In genomic region chr14:56765117-56765516, GRCm38 (mm10) we compare ENCODE assay signal across 7 mouse cellular contexts. TPM values are rescaled to one million over a fixed set of nuclear protein-coding genes. Genes with fewer than 3 reads are reported as not detected.
DNase-seq lines count a peak whose midpoint lies in the region; ATAC-seq and TF ChIP-seq lines count a peak whose summit lies in the region.
"Not testable (repeated sequence)": the region's sequence is repeated elsewhere in the genome, so short reads cannot be mapped to it uniquely, and the experiment has no call there.

No protein-coding gene starts in this region.

- TF ChIP-seq CTCF in kidney, postnatal 0 days (IDR thresholded peaks at IDR 0.05; ENCODE audit: low read depth) = not testable (repeated sequence)

- H3K9ac ChIP-seq in embryonic facial prominence, embryonic 13.5 days; forebrain, embryonic 12.5 days; hindbrain, embryonic 11.5 days (ENCODE audit: low read depth, low read length); hindbrain, embryonic 15.5 days; kidney, postnatal 0 days (ENCODE audit: low read depth, low read length); midbrain, embryonic 12.5 days (replicated peaks); neural tube, embryonic 11.5 days (ENCODE audit: low read length): not testable (repeated sequence)

- H3K27me3 ChIP-seq in embryonic facial prominence, embryonic 13.5 days; forebrain, embryonic 12.5 days; hindbrain, embryonic 11.5 days (ENCODE audit: control insufficient read depth, insufficient read depth, low read length); hindbrain, embryonic 15.5 days; kidney, postnatal 0 days (ENCODE audit: insufficient read depth, low read length); midbrain, embryonic 12.5 days; neural tube, embryonic 11.5 days (ENCODE audit: control insufficient read depth, insufficient read depth, low read length): not testable (repeated sequence)

- H3K4me1 ChIP-seq in embryonic facial prominence, embryonic 13.5 days; forebrain, embryonic 12.5 days; hindbrain, embryonic 11.5 days (replicated peaks; ENCODE audit: control insufficient read depth, insufficient read depth, low read length); hindbrain, embryonic 15.5 days (replicated peaks); kidney, postnatal 0 days (replicated peaks; ENCODE audit: insufficient read depth, low read length); midbrain, embryonic 12.5 days; neural tube, embryonic 11.5 days (ENCODE audit: control insufficient read depth, insufficient read depth, low read length): not testable (repeated sequence)

- H3K4me3 ChIP-seq in embryonic facial prominence, embryonic 13.5 days; forebrain, embryonic 12.5 days (replicated peaks); hindbrain, embryonic 11.5 days (ENCODE audit: low read depth, low read length); hindbrain, embryonic 15.5 days; kidney, postnatal 0 days (replicated peaks; ENCODE audit: low read depth, low read length); midbrain, embryonic 12.5 days; neural tube, embryonic 11.5 days (ENCODE audit: low read depth, low read length): not testable (repeated sequence)

- H3K9me3 ChIP-seq in embryonic facial prominence, embryonic 13.5 days; forebrain, embryonic 12.5 days; hindbrain, embryonic 11.5 days (ENCODE audit: control insufficient read depth, low read length); hindbrain, embryonic 15.5 days; kidney, postnatal 0 days (replicated peaks; ENCODE audit: low read length); midbrain, embryonic 12.5 days; neural tube, embryonic 11.5 days (ENCODE audit: control insufficient read depth, low read length): not testable (repeated sequence)

- WGBS in embryonic facial prominence, embryonic 13.5 days = 94% methylated on average over 3 of the region's 3 CpGs
- 95% methylated on average over 2 of the region's 3 CpGs for WGBS in forebrain, embryonic 12.5 days
- WGBS in hindbrain, embryonic 11.5 days = 93% methylated on average over 2 of the region's 3 CpGs
- 91% methylated on average over 3 of the region's 3 CpGs for WGBS in hindbrain, embryonic 15.5 days
- WGBS in kidney, postnatal 0 days = 100% methylated on average over 2 of the region's 3 CpGs
- WGBS in midbrain, embryonic 12.5 days = 84% methylated on average over 3 of the region's 3 CpGs
- 94% methylated on average over 2 of the region's 3 CpGs for WGBS in neural tube, embryonic 11.5 days

- H3K4me2 ChIP-seq in embryonic facial prominence, embryonic 13.5 days; forebrain, embryonic 12.5 days; hindbrain, embryonic 11.5 days (replicated peaks; ENCODE audit: low read depth, low read length); hindbrain, embryonic 15.5 days; kidney, postnatal 0 days (ENCODE audit: low read length); midbrain, embryonic 12.5 days (replicated peaks); neural tube, embryonic 11.5 days (ENCODE audit: low read depth): not testable (repeated sequence)

- ATAC-seq in embryonic facial prominence, embryonic 13.5 days (ENCODE audit: insufficient number of reproducible peaks, insufficient read depth, low FRiP score, low TSS enrichment, low read depth) = peak; percentile 76; the same call in 1 of the 2 replicates
- peak; percentile 80 for ATAC-seq in forebrain, embryonic 12.5 days (ENCODE audit: low FRiP score)
- ATAC-seq in hindbrain, embryonic 11.5 days (ENCODE audit: low FRiP score) = peak; percentile 54; the same call in 1 of the 2 replicates
- ATAC-seq in hindbrain, embryonic 15.5 days (ENCODE audit: low FRiP score, low read depth) = peak; percentile 66; the same call in 1 of the 2 replicates
- ATAC-seq in kidney, postnatal 0 days (replicated peaks; ENCODE audit: low FRiP score, low read depth) = 0 out of 2 replicates have a peak, but pooled peaks have one; percentile 65
- ATAC-seq in midbrain, embryonic 12.5 days (ENCODE audit: low FRiP score, low read depth) = peak; percentile 47; the same call in 1 of the 2 replicates
- ATAC-seq in neural tube, embryonic 11.5 days (ENCODE audit: insufficient read depth, low FRiP score, low TSS enrichment) = peak; percentile 72; the same call in 1 of the 2 replicates

- not testable (repeated sequence) for H3K27ac ChIP-seq in embryonic facial prominence, embryonic 13.5 days; forebrain, embryonic 12.5 days; hindbrain, embryonic 11.5 days (ENCODE audit: low read depth, low read length); hindbrain, embryonic 15.5 days (replicated peaks); kidney, postnatal 0 days; midbrain, embryonic 12.5 days (replicated peaks); neural tube, embryonic 11.5 days (ENCODE audit: low read depth, low read length)

- peaks cover 63% of the 10 kb centered on the region for H3K36me3 ChIP-seq in embryonic facial prominence, embryonic 13.5 days
- peaks cover 56% of the 10 kb centered on the region for H3K36me3 ChIP-seq in forebrain, embryonic 12.5 days (replicated peaks)
- H3K36me3 ChIP-seq in hindbrain, embryonic 11.5 days (ENCODE audit: control insufficient read depth, insufficient read depth, low read length); neural tube, embryonic 11.5 days (ENCODE audit: control insufficient read depth, insufficient read depth, low read length): not testable (repeated sequence)
- H3K36me3 ChIP-seq in hindbrain, embryonic 15.5 days = peaks cover 20% of the 10 kb centered on the region
- peaks cover 28% of the 10 kb centered on the region for H3K36me3 ChIP-seq in kidney, postnatal 0 days (ENCODE audit: insufficient read depth, low read length)
- H3K36me3 ChIP-seq in midbrain, embryonic 12.5 days = peaks cover 45% of the 10 kb centered on the region

- DNase-seq in hindbrain, embryonic 11.5 days (ENCODE audit: low spot score); kidney, postnatal 0 days (ENCODE audit: low spot score); neural tube, embryonic 11.5 days (ENCODE audit: low spot score): not testable (repeated sequence)

RNA-seq across cellular contexts. Expression of gene Pspc1, which starts 13.0 kb away (rescaled TPM):
- 35.3 and 45.7 TPM in 2 replicates for polyA plus RNA-seq in embryonic facial prominence, embryonic 13.5 days (2015; fragmentation: Nextera tagmentation; extraction: Ambion mirVana)
- polyA plus RNA-seq in forebrain, embryonic 12.5 days (2016; fragmentation: Nextera tagmentation; extraction: Ambion mirVana) = 53.5 and 65.1 TPM in 2 replicates
- 62.0 and 62.4 TPM in 2 replicates for polyA plus RNA-seq in hindbrain, embryonic 11.5 days (2014; fragmentation: Nextera tagmentation; extraction: Ambion mirVana)
- 35.3 and 38.9 TPM in 2 replicates for polyA plus RNA-seq in hindbrain, embryonic 15.5 days (2015; fragmentation: Nextera tagmentation; extraction: Ambion mirVana)
- 23.1 and 24.4 TPM in 2 replicates for polyA plus RNA-seq in kidney, postnatal 0 days (2015; fragmentation: Nextera tagmentation; extraction: Ambion mirVana)
- polyA plus RNA-seq in midbrain, embryonic 12.5 days (2016; fragmentation: Nextera tagmentation; extraction: Ambion mirVana) = 55.7 and 56.0 TPM in 2 replicates
- 51.4 and 51.5 TPM in 2 replicates for polyA plus RNA-seq in neural tube, embryonic 11.5 days (2014; fragmentation: Nextera tagmentation; extraction: Ambion mirVana)

RNA-seq across cellular contexts. Expression of gene Zmym5, which starts 46.4 kb away (rescaled TPM):
- polyA plus RNA-seq in embryonic facial prominence, embryonic 13.5 days (2015; fragmentation: Nextera tagmentation; extraction: Ambion mirVana) = 29.5 and 31.8 TPM in 2 replicates
- 32.4 and 33.2 TPM in 2 replicates for polyA plus RNA-seq in forebrain, embryonic 12.5 days (2016; fragmentation: Nextera tagmentation; extraction: Ambion mirVana)
- polyA plus RNA-seq in hindbrain, embryonic 11.5 days (2014; fragmentation: Nextera tagmentation; extraction: Ambion mirVana) = 23.5 and 29.4 TPM in 2 replicates
- 29.9 and 30.4 TPM in 2 replicates for polyA plus RNA-seq in hindbrain, embryonic 15.5 days (2015; fragmentation: Nextera tagmentation; extraction: Ambion mirVana)
- 26.3 and 28.7 TPM in 2 replicates for polyA plus RNA-seq in kidney, postnatal 0 days (2015; fragmentation: Nextera tagmentation; extraction: Ambion mirVana)
- polyA plus RNA-seq in midbrain, embryonic 12.5 days (2016; fragmentation: Nextera tagmentation; extraction: Ambion mirVana) = 34.4 and 39.1 TPM in 2 replicates
- polyA plus RNA-seq in neural tube, embryonic 11.5 days (2014; fragmentation: Nextera tagmentation; extraction: Ambion mirVana) = 17.8 and 22.2 TPM in 2 replicates
